Mouse (Mus musculus): ENCODE measurements around the gene Mast4. TPM values are rescaled to one million over a fixed set of nuclear protein-coding genes. Genes with fewer than 3 reads are reported as not detected.

Mast4 gene
- total RNA-seq, 2 experiments from 2014 or later: 34.5 to 36.8 TPM

DNA sequence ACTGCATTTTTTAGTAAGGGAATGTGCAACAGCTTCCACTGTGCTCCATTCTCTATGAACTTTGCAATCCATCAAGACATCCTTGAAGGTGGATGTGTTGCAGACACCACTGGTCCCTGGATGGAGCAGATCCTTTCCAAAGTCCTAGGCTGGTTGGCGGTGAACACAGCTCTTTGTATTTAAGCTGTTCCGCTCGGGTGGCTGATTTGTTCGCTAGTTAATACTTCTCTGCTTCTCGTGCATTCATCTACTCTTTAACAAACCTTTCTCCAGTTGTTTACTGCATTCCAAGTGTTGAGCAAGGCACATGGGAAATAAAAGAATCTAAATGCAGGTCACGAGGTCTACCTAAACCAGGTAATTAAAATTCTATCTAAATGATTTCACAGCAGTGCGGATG, 384.5 kb downstream of the Mast4 start:
- DNase-seq (ENCODE audit: low spot score): no peak
- intact Hi-C loops (cut with DNase I): no loop called here

DNA sequence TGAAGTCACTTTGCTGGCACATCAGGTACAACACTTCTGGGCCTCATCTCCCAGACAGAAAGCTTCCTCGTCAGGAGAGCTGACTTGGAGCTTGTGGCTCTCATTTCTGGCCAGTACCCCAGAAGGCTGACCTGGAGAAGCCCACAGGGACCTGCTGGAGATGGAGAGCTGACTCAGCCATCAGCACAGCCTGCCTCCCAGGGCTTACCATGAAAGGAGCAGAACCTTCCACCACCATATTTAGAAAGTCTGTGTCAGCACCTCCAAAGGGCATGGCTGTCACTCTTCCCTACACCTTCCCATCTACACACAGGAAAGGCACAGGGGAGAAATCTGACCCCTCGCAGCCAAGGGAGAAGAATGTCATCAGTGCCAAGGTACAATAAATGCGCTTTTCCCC, 385.3 kb downstream of the Mast4 start:
- intact Hi-C loops (cut with DNase I): no loop called here
- no peak for DNase-seq (ENCODE audit: low spot score)

DNA sequence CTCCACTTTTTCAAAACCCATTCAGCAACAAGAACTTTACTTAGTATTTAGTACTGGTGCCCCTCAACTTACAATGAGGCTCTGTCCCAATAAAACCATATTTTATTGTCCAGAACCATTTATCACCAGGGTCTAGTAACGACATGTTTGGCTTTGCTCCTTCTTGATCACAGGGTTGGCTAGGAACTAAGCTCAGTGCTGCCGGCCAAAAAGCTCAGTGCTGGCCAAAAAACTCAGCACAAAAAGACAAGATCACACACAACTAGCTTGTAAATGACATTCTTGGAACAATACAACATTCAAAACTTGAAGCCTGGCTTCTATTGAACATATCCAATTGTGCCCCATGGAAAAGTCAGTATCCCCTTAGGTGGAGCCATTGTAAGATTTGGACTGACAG, 386.8 kb downstream of the Mast4 start:
- intact Hi-C loops (cut with DNase I): no loop called here
- DNase-seq (ENCODE audit: low spot score): no peak

DNA sequence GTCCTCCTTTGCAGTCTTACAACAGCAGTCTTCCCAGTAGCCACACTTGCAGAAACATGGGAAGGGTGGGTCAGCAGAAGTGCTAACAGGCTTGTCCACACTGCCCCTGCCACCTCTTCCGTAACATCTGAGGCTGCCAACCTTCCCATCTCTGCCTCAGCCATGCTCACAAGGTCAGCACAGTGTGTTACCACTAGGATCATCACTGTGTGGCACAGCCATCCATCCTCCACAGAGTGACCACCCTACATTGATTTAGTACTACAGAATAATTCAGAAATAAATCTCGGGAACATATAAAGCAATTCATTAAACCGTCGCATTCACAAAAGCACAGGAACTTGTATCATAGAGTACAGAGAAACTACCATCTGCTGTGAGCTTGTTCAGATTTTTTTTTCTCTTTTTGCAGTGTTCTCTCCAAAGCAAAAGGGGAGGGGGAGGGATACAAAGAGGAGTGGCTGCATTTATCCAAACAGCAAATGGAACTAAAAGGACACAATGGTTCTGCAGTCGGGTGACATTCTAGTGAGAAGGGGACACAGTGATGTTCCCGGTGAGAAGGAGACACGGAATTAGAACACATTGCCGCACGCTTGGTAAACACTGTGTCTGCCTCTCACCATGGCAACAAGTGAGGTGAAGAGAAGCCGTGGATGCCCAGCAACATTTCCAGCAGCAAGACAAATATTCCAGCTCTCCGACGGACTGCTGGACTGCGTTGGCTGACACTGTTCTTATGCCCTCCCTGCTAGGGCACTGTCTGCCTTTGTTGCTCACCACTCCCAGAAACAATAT, 388.1 kb downstream of the Mast4 start:
- no peak for DNase-seq (ENCODE audit: low spot score)
- intact Hi-C loops (cut with DNase I): no loop called here

DNA sequence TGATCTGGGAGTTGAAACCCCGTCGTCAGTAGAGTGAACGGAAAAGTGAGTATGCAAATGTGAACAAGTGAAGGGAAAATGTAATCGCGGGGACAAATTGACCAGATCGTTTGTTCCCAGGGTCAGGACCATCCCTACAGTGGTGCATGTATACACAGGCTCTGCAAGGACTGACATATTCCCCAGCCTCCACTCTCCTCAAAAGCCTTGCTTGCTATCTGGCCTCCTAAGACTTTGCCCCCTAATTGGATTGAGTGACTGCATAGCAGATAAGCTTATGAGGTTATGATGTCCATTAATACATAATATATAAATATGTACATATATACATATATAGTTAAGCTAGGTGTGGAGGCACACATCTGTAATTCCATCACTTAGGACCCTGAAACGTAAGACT, 388.8 kb downstream of the Mast4 start:
- intact Hi-C loops (cut with DNase I): no loop called here
- DNase-seq (ENCODE audit: low spot score): no peak

DNA sequence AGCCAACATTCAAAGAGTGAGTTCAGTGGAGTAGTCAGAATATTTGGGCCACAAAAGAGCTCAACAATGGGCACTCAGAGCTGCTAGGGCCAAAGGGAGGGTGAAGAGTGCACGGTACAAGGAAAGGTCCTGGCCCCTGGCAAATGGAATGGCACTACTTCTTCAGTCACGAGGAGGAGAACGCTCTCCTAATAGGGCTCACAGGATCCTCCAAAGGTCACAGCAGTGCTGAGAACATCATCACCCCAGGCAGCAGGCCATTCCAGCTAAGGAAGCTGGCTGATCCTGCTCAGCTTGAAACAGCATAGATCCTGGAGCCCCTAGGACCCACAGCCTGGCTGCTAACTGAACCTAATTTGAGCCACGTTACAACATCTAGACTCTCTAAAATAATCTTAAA, 389.8 kb downstream of the Mast4 start:
- DNase-seq (ENCODE audit: low spot score): no peak
- intact Hi-C loops (cut with DNase I): no loop called here

DNA sequence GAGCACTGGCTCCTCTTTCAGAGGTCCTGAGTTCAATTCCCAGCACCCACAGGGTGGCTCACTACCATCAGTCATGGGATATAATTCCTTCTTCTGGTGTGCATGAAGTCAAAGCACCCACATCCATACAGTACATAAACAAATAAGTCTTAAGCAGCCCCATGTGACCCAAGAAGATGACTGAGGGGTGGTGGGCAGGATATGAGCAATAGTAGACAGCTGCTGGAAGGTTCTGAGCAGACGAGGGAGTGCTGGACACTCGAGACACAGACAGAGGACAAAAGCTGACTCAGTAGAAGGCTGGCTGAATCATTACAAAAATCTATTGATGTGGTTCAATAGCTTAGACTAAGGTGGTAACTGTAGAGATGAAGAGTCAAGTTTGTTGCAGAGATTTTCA, 391.7 kb downstream of the Mast4 start:
- intact Hi-C loops (cut with DNase I): no loop called here
- no peak for DNase-seq (ENCODE audit: low spot score)

DNA sequence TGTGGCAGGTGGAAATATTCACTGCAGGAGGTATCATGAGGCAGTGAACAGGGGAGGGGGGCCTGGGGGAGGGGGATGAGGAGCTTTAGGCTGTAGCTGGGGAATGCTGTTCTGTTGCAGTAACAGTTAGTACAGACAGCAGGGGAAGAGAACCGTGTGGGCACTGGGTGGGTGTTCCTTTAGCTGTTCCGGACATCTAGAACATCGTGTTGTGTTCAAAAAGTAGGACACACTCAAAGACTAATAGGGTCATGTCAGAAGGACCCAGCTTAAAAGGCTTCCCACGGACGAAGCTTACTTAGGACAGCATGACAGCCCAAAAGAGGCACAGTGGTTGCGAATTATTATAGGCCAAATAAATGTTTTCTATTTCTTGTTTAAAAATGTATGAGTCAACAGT, 393.8 kb downstream of the Mast4 start:
- intact Hi-C loops (cut with DNase I): no loop called here
- no peak for DNase-seq (ENCODE audit: low spot score)

DNA sequence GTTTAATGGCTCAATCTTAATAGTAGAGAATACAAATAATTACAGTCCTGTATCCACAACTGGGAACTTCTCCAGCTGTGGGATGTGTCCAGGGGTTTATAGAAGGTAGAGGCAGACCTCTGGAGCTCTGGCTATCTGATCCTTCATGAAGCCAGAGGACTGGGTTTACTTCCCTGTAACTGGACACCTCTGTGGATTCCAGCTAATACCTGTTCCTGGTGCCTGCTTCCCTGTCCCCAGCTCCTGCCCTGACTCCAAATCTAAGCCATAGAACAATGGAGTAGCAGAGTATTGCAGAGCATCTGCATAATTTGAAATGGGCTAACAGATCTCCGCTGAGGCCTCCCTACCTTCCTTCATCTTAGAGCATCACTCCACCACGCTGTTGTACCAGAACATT, 398.1 kb downstream of the Mast4 start:
- no peak for DNase-seq (ENCODE audit: low spot score)
- intact Hi-C loops (cut with DNase I): no loop called here

DNA sequence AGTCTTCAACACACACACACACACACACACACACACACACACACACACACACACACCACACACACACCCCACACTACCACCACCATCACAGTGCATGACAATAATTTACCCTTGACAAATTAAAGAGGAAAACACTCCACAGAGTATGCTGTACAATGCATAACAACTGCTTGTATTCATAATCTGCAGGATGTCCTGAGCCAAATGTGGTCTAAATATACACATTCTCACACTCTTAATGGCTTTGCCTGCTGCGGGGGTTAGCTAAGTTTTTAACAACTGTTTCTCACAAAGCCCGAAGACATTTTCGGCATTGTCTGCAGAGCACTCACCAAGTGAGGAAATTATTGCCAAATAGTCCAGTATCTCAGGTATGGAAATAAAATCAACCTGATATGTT, 398.5 kb downstream of the Mast4 start:
- no peak for DNase-seq (ENCODE audit: low spot score)
- intact Hi-C loops (cut with DNase I): no loop called here

DNA sequence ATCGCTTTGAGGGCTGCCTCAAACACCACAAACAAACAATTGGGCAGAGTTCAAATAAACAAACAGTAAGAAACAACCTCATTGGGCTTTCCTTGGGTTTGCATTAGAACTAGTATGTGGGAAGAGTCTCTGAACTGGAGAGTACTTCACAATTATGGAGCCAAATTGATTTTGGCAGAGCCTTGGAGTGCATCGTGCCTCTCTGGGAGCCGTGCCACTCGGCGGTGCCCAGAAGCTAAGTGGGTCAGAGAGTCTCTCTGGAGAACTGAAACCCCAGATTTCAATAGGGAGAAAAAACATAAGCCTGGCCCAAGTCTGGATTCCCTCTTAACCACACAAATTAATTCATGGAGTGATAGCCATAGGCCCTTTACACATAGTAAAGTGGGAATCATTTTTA, 400.6 kb downstream of the Mast4 start:
- no peak for DNase-seq (ENCODE audit: low spot score)
- intact Hi-C loops (cut with DNase I): no loop called here

DNA sequence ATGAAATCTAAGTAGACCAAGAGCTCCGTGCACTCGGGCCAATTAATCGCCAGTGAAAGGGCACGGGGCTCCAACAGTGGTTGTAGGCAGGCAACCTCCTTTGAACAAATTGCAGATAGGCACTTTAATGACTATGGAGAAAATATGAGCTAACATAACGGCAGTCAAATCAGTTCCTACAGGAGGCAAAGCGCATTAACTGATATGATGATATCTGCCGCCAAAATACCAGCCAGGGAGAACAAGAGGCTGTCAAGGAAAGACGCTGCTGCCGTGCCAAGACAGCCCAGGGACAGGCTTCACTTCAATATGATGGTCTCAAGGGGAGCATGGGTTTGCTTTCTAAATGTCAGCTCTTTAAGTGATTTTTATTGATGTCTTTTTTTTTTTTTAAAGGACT, 401.9 kb downstream of the Mast4 start:
- no peak for DNase-seq (ENCODE audit: low spot score)
- intact Hi-C loops (cut with DNase I): no loop called here

DNA sequence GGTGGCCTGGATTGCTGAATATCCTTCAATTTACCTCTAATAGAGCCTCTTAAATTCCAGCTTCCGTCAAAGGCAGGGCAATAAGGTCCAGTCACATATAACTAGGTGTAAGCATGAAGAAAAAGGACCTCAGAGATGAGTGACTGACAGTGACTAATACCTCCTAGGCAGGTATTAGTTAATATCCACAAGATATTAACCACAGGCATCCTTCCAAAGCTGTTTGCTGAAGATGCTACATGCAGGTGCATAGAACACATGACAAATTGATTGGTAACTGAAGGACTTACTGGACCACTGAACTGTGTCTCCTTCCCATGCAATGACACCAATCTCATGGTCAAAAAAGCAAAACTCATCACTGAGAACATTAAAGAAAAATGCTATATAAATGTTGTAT, 402.3 kb downstream of the Mast4 start:
- intact Hi-C loops (cut with DNase I): no loop called here
- no peak for DNase-seq (ENCODE audit: low spot score)

DNA sequence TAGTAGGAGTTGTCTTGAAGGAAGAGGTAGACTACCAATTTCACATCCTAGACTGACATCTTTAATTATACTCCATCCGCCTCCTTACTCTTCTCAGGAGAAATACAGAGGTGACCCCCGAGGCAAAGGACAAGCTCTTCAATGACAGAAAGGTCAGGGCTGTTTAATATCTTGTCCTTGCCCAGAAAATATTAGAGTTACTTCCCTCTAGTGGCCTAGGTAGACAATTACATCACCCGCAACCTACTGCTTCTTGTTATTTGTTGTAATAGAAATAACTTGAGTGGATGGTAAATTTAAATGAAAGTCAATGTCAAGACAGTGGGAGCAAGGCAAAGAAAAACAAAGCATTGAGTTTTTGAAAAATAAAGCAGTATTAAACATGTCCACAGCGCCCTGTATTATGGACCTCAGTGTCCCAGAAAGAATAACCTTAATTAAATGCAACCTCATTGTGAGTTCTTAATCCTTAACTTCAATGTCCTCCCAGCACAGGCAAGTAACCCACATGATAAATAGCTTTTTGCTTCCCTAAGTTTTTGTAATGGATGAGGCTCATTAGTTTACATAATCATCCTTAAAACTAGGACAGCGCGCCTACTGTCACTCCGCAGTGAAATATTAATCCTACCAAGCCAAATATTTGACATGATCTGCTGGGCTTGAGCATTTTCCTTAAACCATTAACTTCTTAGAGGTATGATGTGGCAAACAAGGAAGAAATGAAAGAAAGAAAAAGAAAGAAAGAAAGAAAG, 408.3 kb downstream of the Mast4 start:
- no peak for DNase-seq (ENCODE audit: low spot score)
- intact Hi-C loops (cut with DNase I): no loop called here

DNA sequence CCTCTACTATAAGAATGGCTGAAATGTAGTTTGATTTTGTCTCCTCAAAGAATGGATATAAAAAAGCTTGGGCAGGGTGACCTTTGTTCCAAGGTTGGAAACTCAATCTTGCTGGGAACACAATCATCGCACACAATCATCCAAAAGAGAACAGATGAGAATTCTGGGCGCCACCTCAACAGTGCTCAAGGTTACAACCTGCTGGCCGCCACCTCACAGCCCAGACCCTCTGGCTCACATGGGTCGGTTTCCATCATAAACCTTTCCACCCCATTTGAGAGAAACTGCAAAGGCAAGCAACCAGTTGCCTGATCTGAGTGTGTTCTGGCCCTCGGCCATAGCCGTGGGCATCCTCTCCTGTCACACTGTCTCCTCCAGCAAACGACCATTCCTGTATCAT, 414.6 kb downstream of the Mast4 start:
- no peak for DNase-seq (ENCODE audit: low spot score)
- intact Hi-C loops (cut with DNase I): no loop called here

DNA sequence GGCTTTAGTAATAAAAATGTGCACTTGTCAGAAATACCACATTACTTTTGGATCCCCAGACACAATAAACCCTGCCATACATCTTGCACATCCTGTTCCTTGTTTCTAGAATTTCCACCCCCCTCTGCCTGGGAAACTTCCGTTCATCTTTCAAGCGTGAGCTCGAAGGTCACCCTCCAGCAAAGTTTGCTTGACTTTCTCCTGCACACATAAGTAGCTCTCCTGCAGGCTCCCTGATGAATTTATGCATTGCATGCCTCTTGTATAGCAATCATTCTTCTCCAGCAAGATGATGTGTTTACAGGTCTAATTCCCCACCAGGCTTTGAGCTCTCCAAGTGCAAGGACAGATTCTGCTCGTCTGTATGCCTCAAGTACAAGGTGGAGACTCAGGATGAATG, 415.7 kb downstream of the Mast4 start:
- no peak for DNase-seq (ENCODE audit: low spot score)
- intact Hi-C loops (cut with DNase I): no loop called here

DNA sequence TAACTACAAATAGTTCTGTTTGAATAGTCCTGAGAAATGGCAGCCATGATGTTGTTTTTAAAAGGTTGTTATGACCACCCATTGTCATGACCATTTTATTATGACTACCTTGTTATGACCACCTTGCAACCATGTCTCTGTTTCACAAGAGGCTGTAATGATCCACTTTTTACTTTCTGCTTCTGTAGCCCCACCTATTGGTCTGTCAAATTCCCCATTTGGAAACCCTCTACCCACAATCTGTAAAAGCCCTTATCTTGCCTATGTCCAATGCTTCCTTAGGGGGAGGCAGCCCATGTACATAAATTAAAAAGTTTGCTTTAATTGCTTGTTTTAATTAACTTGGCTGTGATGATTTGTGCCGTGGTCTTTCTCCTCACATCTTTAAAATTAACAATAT, 419.0 kb downstream of the Mast4 start:
- no peak for DNase-seq (ENCODE audit: low spot score)
- intact Hi-C loops (cut with DNase I): no loop called here

DNA sequence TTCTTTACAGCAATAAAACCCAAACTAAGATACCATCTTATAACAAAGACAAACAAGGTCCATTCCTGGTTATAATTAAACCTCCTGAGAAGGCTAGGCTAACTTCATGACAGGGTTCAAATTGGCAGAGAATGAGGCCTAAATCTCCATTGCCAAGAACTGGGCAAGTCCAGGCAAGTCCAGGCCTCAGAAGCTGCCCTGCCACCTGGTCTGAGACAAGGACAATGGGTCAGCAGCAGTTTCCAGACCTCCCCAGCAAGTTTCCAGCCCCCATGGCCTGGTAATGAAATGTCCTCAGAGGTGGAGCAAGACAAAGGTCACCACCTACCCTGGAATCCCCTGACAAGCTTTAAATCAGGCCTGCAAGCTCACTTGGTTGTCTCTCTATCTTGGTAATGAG, 419.5 kb downstream of the Mast4 start:
- intact Hi-C loops (cut with DNase I): no loop called here
- DNase-seq (ENCODE audit: low spot score): no peak

DNA sequence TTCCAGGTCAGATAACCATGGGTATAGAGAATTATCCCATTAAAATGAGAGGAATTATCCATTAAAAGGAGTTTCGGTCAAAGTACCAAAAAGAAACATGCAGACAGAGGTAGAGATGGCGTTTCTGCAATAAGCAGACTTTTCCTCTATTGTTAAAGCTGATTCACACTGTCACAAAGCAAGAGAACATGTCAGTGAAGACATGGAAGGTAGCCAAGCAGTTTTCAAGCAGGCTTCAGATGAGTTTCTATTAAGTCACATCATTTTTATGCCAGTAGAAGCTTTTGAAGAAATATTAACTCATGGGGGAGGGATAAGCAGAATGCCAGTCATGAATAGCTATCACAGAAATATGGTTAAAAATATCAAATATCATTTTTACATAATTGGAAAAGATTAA, 420.4 kb downstream of the Mast4 start:
- intact Hi-C loops (cut with DNase I): no loop called here
- DNase-seq (ENCODE audit: low spot score): no peak

DNA sequence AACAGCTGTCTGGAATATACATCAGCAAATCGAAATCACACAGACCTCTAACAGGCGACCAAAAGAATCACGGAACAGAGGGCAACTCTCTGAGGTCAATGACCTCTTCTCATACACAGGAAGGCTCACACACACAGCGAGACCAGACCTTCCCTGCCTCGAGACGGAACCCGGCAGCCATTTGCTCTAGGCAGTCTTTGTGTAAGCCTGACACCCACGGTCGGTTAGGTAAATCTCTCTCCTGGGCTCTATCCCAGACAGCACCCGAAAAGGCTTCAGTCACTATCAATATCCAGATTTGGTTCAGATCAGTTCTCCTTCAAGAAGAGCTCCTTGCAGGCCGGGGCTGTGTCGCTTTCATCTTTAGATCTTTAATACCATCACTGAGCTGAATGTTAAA, 421.4 kb downstream of the Mast4 start:
- intact Hi-C loops (cut with DNase I): no loop called here

DNA sequence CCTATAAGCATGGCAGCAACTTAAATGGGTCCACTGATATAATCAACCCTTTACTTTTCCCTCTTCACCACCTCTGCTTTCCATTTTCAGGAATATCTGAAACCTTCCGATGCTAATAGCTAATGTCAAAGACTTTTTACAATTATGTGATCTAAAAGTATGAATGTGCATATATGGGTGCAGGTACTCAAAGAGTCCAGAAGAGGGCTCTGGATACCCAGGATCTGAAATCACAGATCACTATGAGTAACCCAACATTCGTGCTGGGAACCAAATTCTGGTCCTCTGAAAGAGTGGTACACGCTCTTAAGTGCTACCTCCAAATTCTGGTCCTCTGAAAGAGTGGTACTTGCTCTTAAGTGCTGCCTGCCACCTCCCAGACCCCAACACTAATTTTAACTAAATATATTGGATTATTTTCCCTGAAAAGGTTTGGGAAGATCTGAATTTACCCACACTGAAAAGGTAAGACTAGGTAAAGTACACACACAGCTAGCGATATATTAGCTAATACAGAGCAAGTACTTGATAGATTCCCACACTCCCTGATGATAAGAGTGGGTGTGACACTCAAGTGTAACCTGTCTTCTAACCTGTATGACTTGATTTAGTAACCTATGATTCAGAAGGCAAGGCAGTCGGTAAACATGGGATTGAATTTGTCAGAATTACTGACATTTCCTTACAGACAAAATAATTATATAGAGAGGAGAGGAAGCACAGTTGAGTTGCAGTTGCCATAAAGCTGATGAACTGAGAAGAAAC, 424.5 kb downstream of the Mast4 start:
- intact Hi-C loops (cut with DNase I): loop anchor here (5.0 kb wide), 3 partner anchors 77 to 202 kb away; no protein-coding TSS in a partner anchor
- no peak for DNase-seq (ENCODE audit: low spot score)

More for the DNA sequence above, 421.4 kb downstream of the Mast4 start:
- DNase-seq (ENCODE audit: low spot score): no peak
